Mouse (Mus musculus): ENCODE results near the gene Vps53.

- TF ChIP-seq CTCF (IDR thresholded peaks at IDR 0.05; ENCODE audit: low read depth, low read length), result no peak
- TF ChIP-seq POLR2A (IDR thresholded peaks at IDR 0.05; ENCODE audit: extremely low read depth, insufficient read depth, low read length), result no peak
Observed at GRCm38 (mm10) chr11:76166657-76167056, 12.8 kb downstream of the Vps53 start.
